Mouse (Mus musculus): ENCODE data around the gene A730061H03Rik. TPM values are rescaled to one million over a fixed set of nuclear protein-coding genes. Genes with fewer than 3 reads are reported as not detected.

A730061H03Rik gene
- polyA plus RNA-seq, 1 experiment from 2014 or later = 0.59 TPM

DNA sequence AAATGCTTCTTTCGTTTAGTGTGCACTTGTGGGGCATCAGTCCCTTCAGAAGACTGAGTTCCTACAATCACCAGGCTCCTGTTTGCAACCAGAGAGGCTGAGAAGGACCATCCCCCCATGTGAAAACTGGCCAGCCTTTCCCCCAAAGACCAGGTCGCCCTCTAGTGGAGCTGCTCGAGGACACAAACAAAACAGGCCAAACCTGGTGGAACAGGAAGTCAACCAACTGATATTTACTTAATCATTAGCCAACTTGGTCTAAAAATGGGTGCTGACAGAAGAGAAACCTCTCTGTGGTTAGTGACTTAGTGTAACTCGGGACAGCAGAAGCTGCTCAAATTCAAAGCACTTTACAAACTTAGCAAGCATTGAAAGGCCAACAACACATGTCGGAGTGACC lies 3.2 kb downstream of the A730061H03Rik start:
- Histone ChIP-seq H3K36me3 (no peaks in the 10 kb centered on the region), H3K27me3 (ENCODE audit: low read depth, poor library complexity, severe bottlenecking) (no peaks in the 10 kb centered on the region), H3K9me3 (replicated peaks) (no peaks in the 10 kb centered on the region), H3K27ac (no peak overlapping the region), H3K4me3 (no peak overlapping the region), H3K4me1 (peaks cover 17% of the 10 kb centered on the region)
- WGBS = 27% methylated on average over 5 of the region's 5 CpGs
- peak; percentile 72 for DNase-seq (ENCODE audit: low spot score)

DNA sequence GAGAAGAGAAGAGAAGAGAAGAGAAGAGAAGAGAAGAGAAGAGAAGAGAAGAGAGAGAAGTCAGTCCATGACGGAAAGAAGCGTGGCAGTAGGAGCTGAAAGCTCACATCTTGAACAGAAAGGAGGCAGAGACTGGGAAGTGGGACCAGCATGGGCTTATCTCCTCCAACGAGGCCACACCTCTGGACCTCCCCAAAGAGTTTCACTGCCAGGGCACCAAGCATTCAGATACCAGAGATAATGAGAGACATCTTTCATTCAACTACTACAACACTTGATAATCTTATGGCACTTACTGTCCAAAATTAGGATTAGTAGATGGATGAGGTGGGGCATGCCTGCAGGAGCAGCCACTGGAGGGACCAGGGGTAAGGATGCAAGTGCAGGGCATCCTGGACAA lies 4.4 kb downstream of the A730061H03Rik start:
- Histone ChIP-seq H3K27ac (no peak overlapping the region), H3K9me3 (replicated peaks) (no peaks in the 10 kb centered on the region), H3K4me3 (no peak overlapping the region), H3K27me3 (ENCODE audit: low read depth, poor library complexity, severe bottlenecking) (no peaks in the 10 kb centered on the region), H3K4me1 (peaks cover 6% of the 10 kb centered on the region; the same call in 1 of the 2 replicates), H3K36me3 (no peaks in the 10 kb centered on the region)
- 86% methylated on average over 3 of the region's 3 CpGs for WGBS
- no peak for DNase-seq (ENCODE audit: low spot score)

DNA sequence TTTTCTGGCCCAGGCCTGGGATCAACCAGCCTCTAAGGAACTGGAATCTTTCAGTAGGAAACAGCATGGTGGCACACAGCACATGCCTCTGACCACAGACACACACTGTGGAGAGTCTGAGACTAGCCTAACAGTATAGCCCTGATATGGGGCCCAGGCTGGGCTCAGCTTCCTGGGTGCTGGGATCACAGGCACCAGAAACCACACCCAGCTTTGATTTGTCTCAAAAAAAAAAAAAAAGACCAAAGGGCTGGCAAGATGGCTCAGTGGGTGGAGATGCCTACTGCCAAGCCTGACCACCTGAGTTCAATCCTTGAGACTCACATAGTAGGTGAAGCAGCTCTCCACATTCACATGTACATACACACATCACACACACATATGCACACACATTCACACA lies 5.6 kb downstream of the A730061H03Rik start:
- H3K4me1 ChIP-seq = peaks cover 6% of the 10 kb centered on the region; the same call in 1 of the 2 replicates
- H3K27ac ChIP-seq = no peak overlapping the region
- no peaks in the 10 kb centered on the region; the same call in 1 of the 2 replicates for H3K36me3 ChIP-seq
- no peaks in the 10 kb centered on the region for H3K9me3 ChIP-seq (replicated peaks)
- H3K4me3 ChIP-seq = no peak overlapping the region
- H3K27me3 ChIP-seq (ENCODE audit: low read depth, poor library complexity, severe bottlenecking) = no peaks in the 10 kb centered on the region
- no peak for DNase-seq (ENCODE audit: low spot score)

DNA sequence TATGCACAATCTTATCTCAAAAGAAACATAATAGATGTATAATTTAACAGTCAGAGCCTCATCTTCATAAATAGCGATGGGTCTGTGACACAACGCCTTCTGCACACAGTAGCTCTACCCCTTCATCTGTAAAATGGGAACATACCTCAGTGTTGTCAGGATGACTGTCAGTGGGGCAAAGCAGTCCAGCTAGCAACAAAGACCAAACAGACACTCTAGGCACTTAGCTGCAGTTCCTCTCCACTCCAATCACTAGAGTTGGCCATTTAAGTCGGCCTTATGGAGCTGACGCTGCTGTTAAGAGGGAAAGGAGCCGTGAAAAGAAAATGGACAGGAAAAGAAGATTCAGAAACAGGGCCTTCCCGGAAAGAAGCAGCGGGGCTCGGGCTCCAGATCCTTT lies 8.4 kb downstream of the A730061H03Rik start:
- no peaks in the 10 kb centered on the region for H3K27me3 ChIP-seq (ENCODE audit: low read depth, poor library complexity, severe bottlenecking)
- peaks cover 2% of the 10 kb centered on the region; the same call in 1 of the 2 replicates for H3K4me1 ChIP-seq
- peaks cover 27% of the 10 kb centered on the region for H3K36me3 ChIP-seq
- 88% methylated on average over 8 of the region's 8 CpGs for WGBS
- no peaks in the 10 kb centered on the region for H3K9me3 ChIP-seq (replicated peaks)
- no peak overlapping the region for H3K27ac ChIP-seq
- no peak overlapping the region for H3K4me3 ChIP-seq
- no peak for DNase-seq (ENCODE audit: low spot score)

DNA sequence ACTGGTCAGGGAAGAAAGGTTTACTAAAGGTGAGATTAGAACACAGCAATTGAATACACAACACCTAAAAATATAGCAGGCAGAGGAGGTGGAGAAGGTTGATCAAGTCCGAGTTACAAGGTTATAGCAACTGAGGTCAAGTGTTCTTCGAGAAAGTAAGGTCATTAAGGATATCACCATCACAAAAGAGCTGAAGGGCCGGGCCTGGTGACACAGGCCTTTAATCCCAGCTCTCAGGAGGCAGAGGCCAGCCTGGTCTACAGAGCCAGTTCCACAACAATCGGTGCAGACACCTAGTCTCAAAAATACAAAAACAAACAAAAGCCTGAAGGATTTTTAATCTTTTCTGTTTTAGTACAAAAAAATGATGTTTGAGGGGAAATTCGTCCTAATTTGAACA lies 8.9 kb downstream of the A730061H03Rik start:
- Histone ChIP-seq H3K4me3 (no peak overlapping the region), H3K36me3 (peaks cover 32% of the 10 kb centered on the region), H3K9me3 (replicated peaks) (no peaks in the 10 kb centered on the region), H3K27ac (no peak overlapping the region), H3K27me3 (ENCODE audit: low read depth, poor library complexity, severe bottlenecking) (no peaks in the 10 kb centered on the region), H3K4me1 (no peaks in the 10 kb centered on the region)
- no peak for DNase-seq (ENCODE audit: low spot score)
- 74% methylated on average over 5 of the region's 5 CpGs for WGBS

DNA sequence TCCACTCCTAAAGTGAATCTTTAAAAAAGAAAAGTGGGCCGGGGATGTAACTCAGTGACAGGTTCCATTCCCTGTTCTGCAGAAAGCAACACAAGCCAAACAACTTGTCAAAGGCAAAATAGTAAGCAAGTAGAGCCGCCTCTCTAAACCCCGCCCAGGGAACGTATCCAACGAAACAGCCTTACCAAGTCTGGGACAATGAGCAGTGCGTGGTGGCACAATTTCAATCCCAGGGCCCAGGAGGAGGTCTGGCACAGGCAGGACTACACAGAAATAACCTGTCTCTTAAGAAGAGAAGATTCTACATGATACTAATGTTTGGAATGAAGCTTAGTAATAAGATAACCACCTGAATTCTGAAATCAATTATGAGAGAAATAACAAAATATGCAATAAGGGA lies 10.0 kb downstream of the A730061H03Rik start:
- H3K36me3 ChIP-seq = peaks cover 42% of the 10 kb centered on the region
- no peaks in the 10 kb centered on the region for H3K27me3 ChIP-seq (ENCODE audit: low read depth, poor library complexity, severe bottlenecking)
- H3K9me3 ChIP-seq (replicated peaks) = no peaks in the 10 kb centered on the region
- WGBS = 90% methylated on average over 6 of the region's 6 CpGs
- no peak overlapping the region for H3K4me3 ChIP-seq
- no peak overlapping the region for H3K27ac ChIP-seq
- no peak for DNase-seq (ENCODE audit: low spot score)
- H3K4me1 ChIP-seq = no peaks in the 10 kb centered on the region

DNA sequence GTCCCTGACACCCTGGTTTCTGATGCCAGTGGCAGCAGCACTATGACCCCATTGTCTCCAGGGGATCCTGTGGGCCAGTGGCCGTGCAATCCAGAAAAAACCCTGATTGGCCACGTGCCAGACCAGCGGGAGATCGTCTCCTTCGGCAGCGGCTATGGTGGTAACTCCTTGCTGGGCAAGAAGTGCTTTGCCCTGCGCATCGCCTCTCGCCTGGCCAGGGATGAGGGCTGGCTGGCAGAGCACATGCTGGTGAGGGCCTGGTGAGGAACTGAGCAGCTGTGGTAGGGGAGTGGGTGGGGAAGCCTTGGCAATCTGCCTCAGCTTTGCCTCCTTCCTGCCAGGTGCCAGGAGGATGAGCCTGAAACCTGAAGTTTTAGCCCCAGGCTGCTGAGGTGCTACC lies 15.9 kb downstream of the A730061H03Rik start:
- peaks cover 70% of the 10 kb centered on the region for H3K36me3 ChIP-seq
- WGBS = 90% methylated on average over 9 of the region's 9 CpGs

DNA sequence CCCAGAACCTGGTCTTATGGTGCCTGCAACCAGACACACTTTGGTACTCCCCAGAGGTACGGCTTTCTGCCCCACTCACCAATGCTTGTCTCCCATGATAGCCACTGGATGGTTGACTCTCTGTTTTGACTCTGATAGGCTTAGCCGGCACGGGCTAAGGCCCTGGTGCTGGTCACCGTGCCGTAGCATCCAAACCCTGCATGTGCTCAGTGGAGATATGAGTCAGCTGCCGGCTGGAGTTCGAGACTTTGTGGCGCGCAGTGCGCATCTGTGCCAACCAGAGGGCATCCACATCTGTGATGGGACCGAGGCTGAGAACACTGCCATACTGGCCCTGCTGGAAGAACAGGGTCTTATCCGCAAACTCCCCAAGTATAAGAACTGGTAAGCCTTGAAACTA lies 17.9 kb downstream of the A730061H03Rik start:
- no peak for DNase-seq (ENCODE audit: low spot score)
- H3K4me1 ChIP-seq = peaks cover 18% of the 10 kb centered on the region
- H3K9me3 ChIP-seq (replicated peaks) = no peaks in the 10 kb centered on the region
- H3K27me3 ChIP-seq (ENCODE audit: low read depth, poor library complexity, severe bottlenecking) = peaks cover 6% of the 10 kb centered on the region; the same call in 1 of the 2 replicates
- WGBS = 94% methylated on average over 12 of the region's 12 CpGs
- no peak overlapping the region for H3K4me3 ChIP-seq
- peaks cover 49% of the 10 kb centered on the region for H3K36me3 ChIP-seq
- no peak overlapping the region for H3K27ac ChIP-seq

More for the DNA sequence above, 15.9 kb downstream of the A730061H03Rik start:
- H3K4me3 ChIP-seq = no peak overlapping the region
- H3K4me1 ChIP-seq = peaks cover 18% of the 10 kb centered on the region
- H3K9me3 ChIP-seq (replicated peaks) = no peaks in the 10 kb centered on the region
- DNase-seq (ENCODE audit: low spot score) = no peak
- no peak overlapping the region for H3K27ac ChIP-seq
- H3K27me3 ChIP-seq (ENCODE audit: low read depth, poor library complexity, severe bottlenecking) = peaks cover 1% of the 10 kb centered on the region; the same call in 1 of the 2 replicates

DNA sequence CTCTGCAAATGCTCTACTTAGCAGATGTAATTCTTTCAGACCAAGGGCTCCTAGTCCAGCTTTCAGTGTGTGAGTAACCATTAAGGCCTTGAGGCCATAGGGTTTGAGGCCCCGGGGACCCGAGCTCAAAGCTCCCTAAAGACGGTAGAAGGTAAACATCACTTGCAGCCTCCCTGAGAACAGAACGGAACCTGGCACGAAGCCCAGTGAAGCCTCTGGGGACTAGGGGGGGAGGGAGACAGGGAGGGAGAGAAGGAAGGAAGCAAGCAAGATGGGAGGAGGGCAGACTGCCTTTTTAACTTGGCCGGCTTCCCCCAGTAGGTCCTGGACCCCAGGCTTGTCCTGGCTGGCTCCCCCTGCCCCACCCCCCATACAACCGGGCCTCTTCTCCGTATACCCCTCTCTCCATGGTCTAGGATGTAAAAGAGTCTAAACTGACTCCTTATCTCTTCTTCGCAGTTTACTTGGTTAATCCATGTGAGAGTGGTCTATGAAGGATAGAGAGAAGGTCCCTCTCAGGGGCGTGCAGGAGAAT lies 19.4 kb downstream of the A730061H03Rik start:
- H3K36me3 ChIP-seq = peaks cover 36% of the 10 kb centered on the region
- peaks cover 18% of the 10 kb centered on the region for H3K4me1 ChIP-seq
- DNase-seq (ENCODE audit: low spot score) = peak; percentile 57
- peak overlapping the region; percentile 88 for H3K27ac ChIP-seq
- peaks cover 6% of the 10 kb centered on the region; the same call in 1 of the 2 replicates for H3K27me3 ChIP-seq (ENCODE audit: low read depth, poor library complexity, severe bottlenecking)
- no peaks in the 10 kb centered on the region for H3K9me3 ChIP-seq (replicated peaks)
- H3K4me3 ChIP-seq = peak overlapping the region; percentile 69
- 8% methylated on average over 10 of the region's 10 CpGs for WGBS

DNA sequence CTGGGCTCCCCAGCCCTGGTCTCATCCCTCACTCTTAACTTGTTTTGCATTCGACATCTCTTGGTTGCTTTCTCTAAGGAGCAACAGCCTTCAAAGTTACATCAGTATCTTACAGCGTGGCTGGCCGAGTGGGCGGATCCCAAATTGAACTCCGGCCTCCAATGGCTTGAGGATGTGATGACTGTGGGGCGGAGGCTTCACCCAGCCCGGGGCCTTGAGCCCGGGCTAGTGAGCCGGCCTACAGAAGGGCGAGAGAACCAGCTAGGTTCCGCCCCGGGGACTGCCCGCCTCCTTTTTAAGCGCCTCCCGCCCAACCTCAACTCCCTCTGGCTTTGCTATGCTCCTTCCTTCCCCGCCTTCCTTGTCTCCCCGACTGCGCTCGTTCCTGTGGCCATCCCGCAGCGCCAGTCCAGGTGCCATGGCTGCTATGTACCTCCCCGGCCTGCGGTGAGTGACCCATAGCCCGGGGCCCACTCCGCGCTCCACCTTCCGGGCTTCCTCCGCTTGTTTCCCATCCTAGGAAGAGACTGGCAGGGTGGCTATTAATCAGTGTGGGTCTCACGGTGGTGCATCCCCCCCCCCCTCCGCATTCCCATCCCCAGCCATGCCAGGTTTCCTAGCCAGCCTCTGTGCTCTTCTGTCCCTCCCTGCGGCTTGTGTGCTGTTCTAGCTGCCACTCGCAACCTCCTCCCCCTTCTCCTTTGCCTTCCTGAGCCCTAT lies 20.0 kb downstream of the A730061H03Rik start, which contains the start of gene Pck2:
Gene Pck2, plus strand, starts transcription at position 200 of the 720 bp plus-strand sequence.
- under 1% methylated on average over 32 of the region's 32 CpGs for WGBS
- peak within 1 kb of the TSS; percentile 69 for H3K4me3 ChIP-seq
- peaks cover 18% of the 10 kb centered on the region for H3K4me1 ChIP-seq
- peak; percentile 86 for DNase-seq (ENCODE audit: low spot score)
- peaks cover 31% of the 10 kb centered on the region for H3K36me3 ChIP-seq
- H3K9me3 ChIP-seq (replicated peaks) = no peaks in the 10 kb centered on the region
- H3K27me3 ChIP-seq (ENCODE audit: low read depth, poor library complexity, severe bottlenecking) = peaks cover 6% of the 10 kb centered on the region; the same call in 1 of the 2 replicates
- peak within 1 kb of the TSS; percentile 88 for H3K27ac ChIP-seq

DNA sequence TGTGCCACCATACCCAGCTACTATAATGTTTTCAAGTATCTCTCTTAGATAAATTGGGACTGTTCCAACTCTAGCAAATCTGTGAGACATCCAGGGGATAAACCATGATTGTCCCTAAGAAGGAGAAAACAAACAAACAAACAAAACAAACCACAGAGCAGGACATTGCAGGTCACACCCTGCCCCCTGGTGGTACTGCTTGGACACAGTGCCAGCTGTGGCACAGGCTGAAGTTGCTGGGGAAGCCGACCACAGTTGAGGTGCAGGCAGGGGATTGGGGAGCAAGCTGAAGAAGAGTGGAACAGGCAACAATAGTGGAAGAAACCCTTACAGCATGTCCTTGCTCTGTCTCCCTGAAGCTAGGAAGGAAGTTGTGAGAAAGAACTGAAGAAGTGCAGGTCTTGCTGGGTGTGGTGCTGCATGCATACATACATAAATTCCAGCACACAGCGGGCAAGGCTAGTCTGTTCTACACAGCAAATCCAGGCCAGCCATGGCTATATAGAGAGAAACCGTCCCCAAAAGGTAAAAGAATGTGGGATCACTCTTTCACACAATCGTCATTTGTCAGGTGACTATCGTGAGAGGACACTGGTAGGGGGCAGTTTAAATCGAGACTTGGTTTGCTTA lies 24.0 kb downstream of the A730061H03Rik start:
- peak; percentile 53 for DNase-seq (ENCODE audit: low spot score)

DNA sequence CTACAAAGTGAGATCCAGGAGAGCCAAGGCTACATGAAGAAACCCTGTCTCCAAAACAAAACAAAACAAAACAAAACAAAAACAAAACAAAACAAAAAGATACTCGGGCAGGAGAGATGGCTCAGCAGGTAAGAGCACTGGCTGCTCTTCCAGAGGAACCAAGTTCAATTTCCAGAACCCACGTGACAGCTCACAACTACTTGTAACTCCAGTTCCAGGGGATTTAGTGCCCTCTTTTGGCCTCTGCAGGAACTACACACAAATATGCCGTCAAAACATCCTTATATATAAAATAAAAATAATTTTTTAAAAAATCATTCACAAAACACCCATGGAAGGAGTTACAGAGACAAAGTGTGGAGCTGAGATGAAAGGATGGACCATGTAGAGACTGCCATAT lies 32.3 kb downstream of the A730061H03Rik start:
- no peak overlapping the region for H3K4me3 ChIP-seq
- no peak for DNase-seq (ENCODE audit: low spot score)

More for the DNA sequence above, 24.0 kb downstream of the A730061H03Rik start:
- Histone ChIP-seq H3K27me3 (ENCODE audit: low read depth, poor library complexity, severe bottlenecking) (peaks cover 6% of the 10 kb centered on the region; the same call in 1 of the 2 replicates), H3K36me3 (no peaks in the 10 kb centered on the region), H3K4me1 (peaks cover 15% of the 10 kb centered on the region), H3K4me3 (no peak overlapping the region), H3K9me3 (replicated peaks) (no peaks in the 10 kb centered on the region), H3K27ac (no peak overlapping the region)
- WGBS = 50% methylated on average over 6 of the region's 6 CpGs

DNA sequence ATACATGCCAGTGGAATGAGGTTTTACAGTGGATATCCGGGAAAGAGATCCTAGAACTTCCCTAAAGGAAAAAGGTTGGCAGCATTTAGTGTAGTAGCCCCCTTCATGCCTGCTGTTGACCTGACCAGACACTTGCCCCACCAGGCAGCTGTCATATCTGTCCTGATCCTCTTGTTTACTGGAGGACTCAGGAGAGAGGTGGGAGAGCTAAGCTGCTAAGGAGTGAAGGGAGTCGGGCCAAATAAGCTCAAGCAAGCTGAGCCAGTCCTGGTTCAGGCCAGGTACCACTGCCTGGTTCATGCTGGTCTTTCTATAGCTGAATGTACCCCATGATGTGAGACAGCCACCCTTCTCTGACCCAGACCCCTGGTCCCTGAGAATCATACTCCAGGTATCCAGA lies 33.5 kb downstream of the A730061H03Rik start:
- no peaks in the 10 kb centered on the region for H3K9me3 ChIP-seq (replicated peaks)
- WGBS = 85% methylated on average over 2 of the region's 2 CpGs

More for the DNA sequence above, 32.3 kb downstream of the A730061H03Rik start:
- Histone ChIP-seq H3K36me3 (no peaks in the 10 kb centered on the region), H3K27me3 (ENCODE audit: low read depth, poor library complexity, severe bottlenecking) (peaks cover 35% of the 10 kb centered on the region), H3K27ac (no peak overlapping the region), H3K4me1 (no peaks in the 10 kb centered on the region), H3K9me3 (replicated peaks) (no peaks in the 10 kb centered on the region)
- 25% methylated on average over 3 of the region's 3 CpGs for WGBS

More for the DNA sequence above, 33.5 kb downstream of the A730061H03Rik start:
- no peaks in the 10 kb centered on the region for H3K4me1 ChIP-seq
- no peaks in the 10 kb centered on the region for H3K36me3 ChIP-seq
- no peak for DNase-seq (ENCODE audit: low spot score)
- peaks cover 48% of the 10 kb centered on the region for H3K27me3 ChIP-seq (ENCODE audit: low read depth, poor library complexity, severe bottlenecking)
- H3K27ac ChIP-seq = no peak overlapping the region
- no peak overlapping the region for H3K4me3 ChIP-seq

All from limb, embryonic 10.5 days (tissue).